Mouse (Mus musculus): ENCODE results near the gene Syn2.
A peak's percentile ranks its signal among the peaks of the same experiment; 100 is the strongest.

Gene Syn2

DNA sequence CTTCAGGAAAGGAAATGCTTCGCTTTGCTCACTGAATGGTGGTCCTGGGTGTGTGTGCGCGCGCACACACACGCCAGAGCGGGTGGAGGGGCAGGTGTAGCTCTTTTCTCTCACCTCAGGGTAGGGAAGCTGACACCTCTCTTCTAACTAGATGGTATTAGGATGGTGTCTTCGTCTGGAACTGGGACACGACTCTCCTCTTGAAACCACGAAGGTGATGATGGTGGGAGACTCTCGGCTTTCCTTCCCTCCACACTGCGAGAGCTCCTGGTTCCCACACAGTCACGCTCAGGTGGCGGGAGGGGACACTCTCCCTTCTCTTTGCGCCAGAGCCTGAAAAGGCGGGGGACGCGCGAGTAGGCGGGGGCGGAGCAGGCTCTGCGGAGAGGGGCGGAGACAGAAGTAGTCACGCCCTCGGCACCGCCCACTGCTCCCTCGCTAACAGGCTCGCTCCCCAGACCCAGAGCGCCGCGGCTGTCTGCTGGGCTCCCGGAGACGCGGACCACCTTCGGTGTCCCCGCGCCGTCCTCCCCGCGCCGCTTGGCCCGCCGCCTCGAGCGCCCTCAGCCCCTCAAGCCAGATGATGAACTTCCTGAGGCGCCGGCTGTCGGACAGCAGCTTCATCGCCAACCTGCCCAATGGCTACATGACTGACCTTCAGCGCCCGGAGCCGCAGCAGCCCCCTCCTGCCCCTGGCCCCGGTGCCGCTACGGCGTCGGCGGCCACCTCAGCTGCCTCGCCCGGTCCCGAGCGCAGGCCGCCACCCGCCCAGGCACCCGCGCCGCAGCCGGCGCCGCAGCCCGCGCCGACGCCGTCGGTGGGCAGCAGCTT lies at the start of gene Syn2:
Gene Syn2, plus strand, starts transcription at position 402 of the 831 bp plus-strand sequence.
- peak; percentile 89 for DNase-seq (ENCODE audit: low spot score)

- peak; percentile 17 for DNase-seq (ENCODE audit: low spot score)
Observed at GRCm38 (mm10) chr6:115085274-115085841, 49.3 kb upstream of the Syn2 start.

- DNase-seq (ENCODE audit: low spot score) = no peak
Observed at GRCm38 (mm10) chr6:115088314-115089106, 46.2 kb upstream of the Syn2 start.

DNA sequence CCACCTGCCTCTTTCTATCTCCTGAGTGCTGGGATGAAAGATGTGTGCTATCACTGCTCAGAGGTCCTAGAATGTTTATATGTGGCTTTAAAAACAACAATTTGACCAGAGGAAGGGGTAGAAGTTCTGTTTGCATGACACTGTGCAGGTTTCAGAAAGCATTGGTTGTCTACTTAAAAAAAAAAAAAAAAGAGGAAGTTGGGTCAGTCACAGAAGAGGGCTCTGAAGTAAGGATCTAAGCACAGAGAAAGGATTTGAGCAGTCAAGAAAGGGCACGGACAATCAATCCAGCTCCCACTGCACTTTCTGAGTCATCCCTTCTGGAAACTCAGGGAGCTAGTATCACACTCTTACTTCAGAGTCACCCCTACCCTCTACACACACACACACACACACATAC lies 43.0 kb upstream of the Syn2 start:
- no peak for DNase-seq (ENCODE audit: low spot score)

- DNase-seq (ENCODE audit: low spot score) = no peak
Observed at GRCm38 (mm10) chr6:115102542-115102941, 32.2 kb upstream of the Syn2 start.

GRCm38 (mm10) chr6:115111426-115111825 lies 23.3 kb upstream of the Syn2 start:
- DNase-seq (ENCODE audit: low spot score) = no peak

- no peak for DNase-seq (ENCODE audit: low spot score)
Observed at GRCm38 (mm10) chr6:115122181-115122580, 12.5 kb upstream of the Syn2 start.

DNA sequence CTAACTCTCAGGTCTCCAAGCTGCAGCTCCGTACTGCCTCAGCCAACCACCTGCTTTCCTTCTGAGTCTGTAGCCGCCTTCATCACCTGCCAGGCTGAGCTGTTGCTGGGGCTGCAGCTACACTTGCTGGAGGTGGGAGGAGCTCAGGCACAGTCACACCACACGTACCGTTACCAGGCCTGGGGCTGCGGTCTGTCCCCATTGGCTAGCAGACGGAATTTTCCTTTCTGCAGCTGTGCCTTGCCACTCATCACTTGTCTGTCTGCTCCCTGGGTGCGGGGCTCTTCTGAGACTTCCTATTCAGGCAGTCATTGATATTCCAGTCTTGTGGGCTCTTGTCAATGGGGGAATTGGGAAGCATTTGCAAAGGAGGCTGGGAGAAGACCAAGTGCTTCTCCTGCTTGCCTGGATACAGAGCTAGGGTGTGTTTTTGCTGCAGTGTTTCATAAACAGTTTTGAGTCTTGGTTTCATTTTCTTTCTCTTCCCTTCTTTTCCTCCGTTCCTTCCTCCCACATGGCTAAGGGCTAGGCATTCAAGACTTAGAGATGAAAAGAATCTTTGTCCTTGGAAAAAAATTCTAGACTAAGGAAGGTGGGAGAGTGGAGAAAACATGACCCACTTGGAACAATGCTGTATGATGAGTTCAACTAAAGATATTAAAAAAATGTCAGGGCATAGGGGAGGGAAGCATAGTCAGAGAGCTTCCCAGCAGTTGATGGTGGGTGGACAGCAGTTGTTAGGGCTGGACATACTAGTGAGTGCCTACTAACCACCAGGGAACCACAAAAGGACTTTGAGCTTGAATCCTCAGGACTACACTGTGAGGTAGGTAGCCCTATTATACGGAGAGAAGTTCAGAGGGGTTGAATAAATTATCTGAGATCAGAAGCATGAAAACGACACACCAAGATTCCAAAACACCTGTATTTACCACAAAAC lies 11.2 kb upstream of the Syn2 start:
- DNase-seq (ENCODE audit: low spot score) = peak; percentile 37

GRCm38 (mm10) chr6:115124675-115125357 lies 9.9 kb upstream of the Syn2 start:
- DNase-seq (ENCODE audit: low spot score) = no peak

GRCm38 (mm10) chr6:115125358-115125720 lies 9.4 kb upstream of the Syn2 start:
- no peak for DNase-seq (ENCODE audit: low spot score)

DNA sequence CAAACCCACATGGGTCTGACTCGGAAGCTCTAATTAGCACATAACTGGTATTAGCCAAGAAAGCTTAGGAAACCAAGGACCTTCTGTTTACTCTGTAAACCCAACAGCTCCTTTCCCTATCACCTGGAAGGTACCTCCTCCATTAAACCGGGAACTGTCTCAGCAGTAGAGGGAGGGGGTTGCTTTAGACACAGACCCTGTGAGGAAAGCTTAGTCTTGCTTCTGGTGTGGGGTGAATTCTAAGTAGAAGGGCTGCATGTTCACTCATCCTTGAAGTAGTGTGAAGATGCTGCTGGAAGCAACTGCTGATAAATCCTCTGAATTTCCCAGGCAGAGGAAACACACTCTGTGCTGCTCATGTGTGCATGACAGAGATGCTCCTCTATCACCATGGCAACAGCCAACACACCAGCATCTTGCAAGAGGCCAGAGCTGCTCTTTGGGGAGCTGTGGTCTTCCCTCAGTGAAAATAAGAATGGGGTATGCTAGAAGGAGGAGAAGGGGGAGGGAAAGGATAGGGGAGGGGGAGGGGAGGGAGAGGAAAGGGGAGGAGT lies 8.4 kb upstream of the Syn2 start:
- peak; percentile 47 for DNase-seq (ENCODE audit: low spot score)

DNA sequence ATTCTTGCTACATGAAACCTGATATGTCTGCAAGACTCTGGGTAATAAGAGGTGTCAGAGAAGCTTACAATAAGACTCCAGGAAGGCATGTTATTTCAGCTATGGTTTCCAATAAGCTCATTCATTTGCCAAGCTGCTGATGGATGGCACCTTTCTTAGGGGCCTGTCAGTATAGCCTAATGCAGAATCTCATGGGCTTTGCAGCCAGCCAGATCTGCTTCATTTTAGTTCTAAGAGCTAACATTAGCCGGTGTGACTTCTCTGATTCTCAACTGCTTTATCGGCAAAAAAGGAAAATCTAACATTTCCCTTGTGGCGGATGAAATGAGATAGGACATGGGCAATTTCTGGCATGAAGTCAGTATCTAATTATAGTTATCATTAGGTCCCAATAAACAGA lies 7.9 kb upstream of the Syn2 start:
- no peak for DNase-seq (ENCODE audit: low spot score)

- no peak for DNase-seq (ENCODE audit: low spot score)
Observed at GRCm38 (mm10) chr6:115127255-115127824, 7.4 kb upstream of the Syn2 start.

- DNase-seq (ENCODE audit: low spot score) = no peak
Observed at GRCm38 (mm10) chr6:115135332-115135649, 589 bp downstream of the Syn2 start.

GRCm38 (mm10) chr6:115136156-115136555 lies 1.5 kb downstream of the Syn2 start:
- DNase-seq (ENCODE audit: low spot score) = no peak

DNA sequence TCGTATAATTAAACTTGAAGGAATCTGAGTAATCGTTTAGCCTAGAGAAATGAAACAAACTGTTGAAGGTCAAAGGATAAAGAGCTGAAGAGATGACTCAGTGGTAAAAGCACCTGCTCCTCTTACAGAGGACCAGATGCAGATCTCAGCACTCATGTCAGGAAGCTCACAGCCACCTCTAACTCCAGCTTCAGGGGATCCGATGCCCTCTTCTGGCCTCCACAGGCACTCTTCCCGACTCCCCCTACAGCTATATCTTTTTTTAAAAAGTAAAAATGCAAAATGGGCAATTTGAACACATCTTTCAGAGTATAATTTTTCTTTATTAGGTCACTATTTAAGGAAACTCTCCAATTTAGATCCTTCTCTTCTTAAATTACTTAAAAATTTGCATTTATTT lies 6.7 kb downstream of the Syn2 start:
- DNase-seq (ENCODE audit: low spot score) = no peak

DNA sequence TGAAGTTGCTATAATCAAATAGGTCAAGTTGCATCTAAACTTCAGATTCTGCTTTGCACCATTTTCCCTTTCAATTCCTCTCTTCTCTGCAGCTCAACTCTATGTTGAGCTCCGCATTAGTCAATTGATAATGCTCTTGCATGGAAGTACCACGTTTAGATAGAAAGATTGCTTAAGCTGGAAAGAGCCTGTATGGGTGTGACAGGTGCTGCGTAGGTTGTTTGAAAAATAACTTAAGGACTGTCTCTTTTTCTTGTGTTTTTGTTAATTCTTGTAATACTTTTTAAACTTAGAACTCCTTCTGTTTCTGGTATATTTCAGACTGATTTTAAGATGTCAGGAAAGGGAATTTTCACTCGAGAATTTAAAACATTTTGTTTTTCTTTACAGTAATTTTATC lies 26.5 kb downstream of the Syn2 start:
- DNase-seq (ENCODE audit: low spot score) = no peak

DNA sequence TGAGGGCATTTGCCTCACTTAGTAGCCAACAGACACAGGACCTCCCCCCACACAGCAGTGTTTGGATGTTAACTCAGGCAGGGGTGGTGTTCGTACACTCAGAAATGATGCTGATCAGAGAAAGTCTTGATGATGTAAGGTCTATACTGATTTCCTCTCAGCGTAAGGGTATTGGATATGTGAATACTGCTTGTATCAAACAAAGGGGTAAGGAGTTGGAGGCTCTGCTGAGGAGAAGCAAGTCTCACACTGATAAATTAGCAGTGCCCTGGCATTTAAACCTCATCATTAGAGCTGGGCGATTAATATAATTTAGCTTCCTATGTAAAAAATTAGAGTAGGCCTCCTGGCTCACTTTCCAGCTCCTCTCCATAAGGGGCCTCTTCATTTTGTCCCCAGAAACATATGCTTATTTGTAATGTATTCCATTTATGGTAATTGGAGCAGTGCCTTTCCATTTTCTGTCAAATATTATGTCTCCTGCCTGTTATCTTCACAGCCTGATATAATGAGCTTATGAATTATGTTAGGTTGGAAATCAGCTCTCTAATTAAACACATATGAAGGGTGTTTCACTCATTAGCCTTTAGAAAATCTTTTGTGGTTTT lies 31.3 kb downstream of the Syn2 start:
- DNase-seq (ENCODE audit: low spot score) = no peak

GRCm38 (mm10) chr6:115168921-115169320 lies 34.2 kb downstream of the Syn2 start:
- no peak for DNase-seq (ENCODE audit: low spot score)

DNA sequence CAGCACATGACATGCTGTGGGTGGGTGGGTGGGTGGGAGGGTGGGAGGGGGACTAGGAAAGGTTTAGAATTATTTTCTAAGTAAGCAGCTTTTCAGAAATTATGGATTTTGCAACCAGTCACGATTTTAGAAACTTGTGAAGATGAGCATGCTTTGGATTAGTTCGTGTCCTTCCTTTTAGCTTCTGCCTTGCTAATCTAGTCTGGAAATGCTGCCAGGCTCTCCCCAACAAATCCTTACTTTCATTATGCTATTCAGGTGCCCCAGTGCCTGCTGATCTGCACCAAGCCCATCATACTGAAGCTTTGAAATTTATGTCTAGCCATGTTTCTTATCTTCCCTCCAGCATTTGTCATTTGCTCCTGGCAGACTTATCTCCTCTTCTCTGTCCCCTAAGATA lies 34.8 kb downstream of the Syn2 start:
- no peak for DNase-seq (ENCODE audit: low spot score)

All from retina, embryonic 14.5 days (tissue).